Mouse (Mus musculus) erythroblast, embryonic 14.5 days (primary cell): ENCODE data around the gene Olfml2b.

Source experiments
- GATA1 ChIP-seq: IDR thresholded peaks from 2 replicates; pipeline ENCODE4 v1.6.1; 2012; ENCODE audit warnings: low read length, inconsistent platforms, mixed read lengths
- TAL1 ChIP-seq: IDR thresholded peaks from 3 replicates; pipeline ENCODE4 v1.6.1; 2012; ENCODE audit warnings: low read length, inconsistent platforms, mixed read lengths

DNA sequence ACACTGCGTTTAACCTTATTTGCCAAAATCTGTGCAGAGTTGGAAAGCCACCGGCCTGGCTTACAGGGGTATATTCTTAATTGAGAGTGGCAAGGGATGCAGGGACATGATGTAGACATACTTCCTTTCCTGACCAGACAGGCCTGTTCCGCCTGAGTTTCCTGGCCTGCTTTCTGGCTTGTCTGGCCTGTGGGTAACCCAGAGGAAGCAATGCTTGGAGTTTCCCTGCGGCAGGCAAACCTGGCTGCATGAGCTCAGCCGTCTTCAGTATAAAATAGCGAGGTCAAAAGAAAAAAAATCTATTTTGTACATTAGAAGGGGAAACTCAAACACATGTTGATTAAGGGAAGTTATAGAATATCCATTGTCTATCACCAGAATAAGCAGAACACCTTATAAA lies 84.2 kb downstream of the Olfml2b start:
- no peak for TF ChIP-seq GATA1
- no peak for TF ChIP-seq TAL1
